Mouse (Mus musculus): ENCODE measurements around the gene Mid1.
"Not testable (repeated sequence)": the region's sequence is repeated elsewhere in the genome, so short reads cannot be mapped to it uniquely, and the experiment has no call there.

GRCm38 (mm10) chrX:169974456-169974855, 289.5 kb downstream of the Mid1 start:
- not testable (repeated sequence) for TF ChIP-seq CTCF, EP300 (IDR thresholded peaks at IDR 0.05; ENCODE audit: low read depth)
